Mouse (Mus musculus) midbrain, embryonic 14.5 days (tissue): ENCODE measurements around the gene Rbck1. TPM values are rescaled to one million over a fixed set of nuclear protein-coding genes. Genes with fewer than 3 reads are reported as not detected.

Source experiments
- ATAC-seq: fragments of 200-750 bp; cut with Nextera tagmentation; 2 replicates; pipeline ENCODE4 v1.8.0; 2017; ENCODE audit warnings: moderate number of reproducible peaks, moderate library complexity; ENCODE audit not compliant: low FRiP score, low TSS enrichment
- DNase-seq: peaks from one replicate; pipeline ENCODE4 v3.0.0-alpha.2; 2015
- H3K27ac ChIP-seq: fragments of 300-500 bp; sonication (generic); replicated peaks from 2 replicates; pipeline ENCODE4 v1.5.1; 2014; ENCODE audit warnings: mild to moderate bottlenecking, low read depth, low read length, moderate library complexity
- H3K27me3 ChIP-seq: fragments of 300-500 bp; sonication (generic); 2 replicates; pipeline ENCODE4 v1.6.1; 2014; ENCODE audit warnings: low read length, control low read depth, mixed read lengths; ENCODE audit not compliant: control insufficient read depth, insufficient read depth
- H3K36me3 ChIP-seq: fragments of 300-500 bp; sonication (generic); 2 replicates; pipeline ENCODE4 v1.6.1; 2014; ENCODE audit warnings: low read length, control low read depth; ENCODE audit not compliant: control insufficient read depth, insufficient read depth
- H3K4me1 ChIP-seq: fragments of 300-500 bp; sonication (generic); 2 replicates; pipeline ENCODE4 v1.6.1; 2014; ENCODE audit warnings: mild to moderate bottlenecking, antibody characterized with exemption, low read length, control low read depth; ENCODE audit not compliant: control insufficient read depth, insufficient read depth
- H3K4me2 ChIP-seq: fragments of 300-500 bp; sonication (generic); 2 replicates; pipeline ENCODE4 v1.6.1; 2014; ENCODE audit warnings: mild to moderate bottlenecking, low read length, moderate library complexity
- H3K4me3 ChIP-seq: fragments of 300-500 bp; sonication (generic); replicated peaks from 2 replicates; pipeline ENCODE4 v1.5.1; 2014; ENCODE audit warnings: low read depth, low read length
- H3K9ac ChIP-seq: fragments of 300-500 bp; sonication (generic); replicated peaks from 2 replicates; pipeline ENCODE4 v1.6.1; 2014; ENCODE audit warnings: mild to moderate bottlenecking, low read length, moderate library complexity
- H3K9me3 ChIP-seq: fragments of 300-500 bp; sonication (generic); 2 replicates; pipeline ENCODE4 v1.6.1; 2016; ENCODE audit warnings: low read length, control low read depth, mixed read lengths; ENCODE audit not compliant: control insufficient read depth
- WGBS: fragments of 180-500 bp; shearing (Covaris S2); extraction: QIAGEN DNeasy Blood & Tissue Kit; methylation state at CpG from one replicate; pipeline ENCODE4 v1.1.7; 2014; 5-methylcytosine and 5-hydroxymethylcytosine counted together
- polyA plus RNA-seq: library from polyadenylated mRNA; unstranded; fragments of >200 nt; fragmentation: Nextera tagmentation; extraction: Ambion mirVana; gene quantifications from 2 replicates; pipeline ENCODE4 v1.2.1, GENCODE M21; 2014

The Rbck1 gene
- polyA plus RNA-seq, 1 experiment from 2014 or later, result 109 TPM

- DNase-seq (no peak), ATAC-seq (no peak)
- H3K36me3 ChIP-seq, result no peaks in the 10 kb centered on the region
- WGBS, result 81% methylated on average over 2 of the region's 2 CpGs
- 0 out of 2 replicates have a peak, but pooled peaks cover 3% of the 10 kb centered on the region for H3K27me3 ChIP-seq
- peaks cover 5% of the 10 kb centered on the region; the same call in 1 of the 2 replicates for H3K4me1 ChIP-seq
- no peaks in the 10 kb centered on the region for H3K9me3 ChIP-seq
- no peak overlapping the region for H3K9ac ChIP-seq
- no peak overlapping the region for H3K4me2 ChIP-seq
- no peak overlapping the region for H3K4me3 ChIP-seq
- H3K27ac ChIP-seq, result no peak overlapping the region
Observed at GRCm38 (mm10) chr2:152347722-152348121, 15.3 kb upstream of the Rbck1 start.

- DNase-seq, result no peak
- H3K36me3 ChIP-seq, result no peaks in the 10 kb centered on the region
- no peaks in the 10 kb centered on the region for H3K9me3 ChIP-seq
- H3K9ac ChIP-seq, result no peak overlapping the region
- peaks cover 5% of the 10 kb centered on the region; the same call in 1 of the 2 replicates for H3K4me1 ChIP-seq
- H3K4me3 ChIP-seq, result no peak overlapping the region
- H3K4me2 ChIP-seq, result no peak overlapping the region
- no peak overlapping the region for H3K27ac ChIP-seq
- no peak for ATAC-seq
- 45% methylated on average over 9 of the region's 9 CpGs for WGBS
- H3K27me3 ChIP-seq, result 0 out of 2 replicates have a peak, but pooled peaks cover 3% of the 10 kb centered on the region
Observed at GRCm38 (mm10) chr2:152346776-152347465, 14.5 kb upstream of the Rbck1 start.

GRCm38 (mm10) chr2:152345393-152345792 lies 12.9 kb upstream of the Rbck1 start:
- DNase-seq, result no peak
- H3K4me3 ChIP-seq, result no peak overlapping the region

GRCm38 (mm10) chr2:152344909-152345308 lies 12.5 kb upstream of the Rbck1 start:
- H3K4me2 ChIP-seq, result no peak overlapping the region
- WGBS, result 66% methylated on average over 5 of the region's 5 CpGs

More at GRCm38 (mm10) chr2:152345393-152345792, 12.9 kb upstream of the Rbck1 start:
- Histone ChIP-seq H3K27ac (no peak overlapping the region), H3K36me3 (no peaks in the 10 kb centered on the region), H3K4me2 (no peak overlapping the region), H3K9me3 (no peaks in the 10 kb centered on the region), H3K9ac (no peak overlapping the region), H3K27me3 (0 out of 2 replicates have a peak, but pooled peaks cover 3% of the 10 kb centered on the region), H3K4me1 (peaks cover 5% of the 10 kb centered on the region; the same call in 1 of the 2 replicates)
- ATAC-seq, result no peak
- WGBS, result 68% methylated on average over 6 of the region's 6 CpGs

GRCm38 (mm10) chr2:152344361-152344760 lies 11.9 kb upstream of the Rbck1 start:
- 11% methylated on average over 10 of the region's 10 CpGs for WGBS
- H3K36me3 ChIP-seq, result no peaks in the 10 kb centered on the region
- no peak for ATAC-seq
- peak overlapping the region; percentile 58 for H3K9ac ChIP-seq
- no peak overlapping the region for H3K27ac ChIP-seq
- H3K9me3 ChIP-seq, result no peaks in the 10 kb centered on the region
- H3K4me2 ChIP-seq, result peak overlapping the region; percentile 85
- no peak for DNase-seq
- 0 out of 2 replicates have a peak, but pooled peaks cover 3% of the 10 kb centered on the region for H3K27me3 ChIP-seq
- H3K4me1 ChIP-seq, result peaks cover 5% of the 10 kb centered on the region; the same call in 1 of the 2 replicates
- H3K4me3 ChIP-seq, result peak overlapping the region; percentile 46

More at GRCm38 (mm10) chr2:152344909-152345308, 12.5 kb upstream of the Rbck1 start:
- Histone ChIP-seq H3K9ac (no peak overlapping the region), H3K27ac (no peak overlapping the region), H3K36me3 (no peaks in the 10 kb centered on the region), H3K9me3 (no peaks in the 10 kb centered on the region), H3K4me3 (no peak overlapping the region), H3K4me1 (peaks cover 5% of the 10 kb centered on the region; the same call in 1 of the 2 replicates), H3K27me3 (0 out of 2 replicates have a peak, but pooled peaks cover 3% of the 10 kb centered on the region)
- ATAC-seq, result no peak
- no peak for DNase-seq

GRCm38 (mm10) chr2:152343329-152344213 lies 11.1 kb upstream of the Rbck1 start, which contains the start of gene Trib3:
Gene Trib3 (minus strand): TSS chr2:152344032.
- under 1% methylated on average over 52 of the region's 52 CpGs for WGBS
- H3K9me3 ChIP-seq, result no peaks in the 10 kb centered on the region

GRCm38 (mm10) chr2:152339631-152340179 lies 7.3 kb upstream of the Rbck1 start:
- WGBS, result 87% methylated on average over 22 of the region's 22 CpGs
- DNase-seq (no peak), ATAC-seq (no peak)
- Histone ChIP-seq H3K4me1 (peaks cover 5% of the 10 kb centered on the region; the same call in 1 of the 2 replicates), H3K9ac (no peak overlapping the region), H3K9me3 (no peaks in the 10 kb centered on the region), H3K4me3 (no peak overlapping the region), H3K4me2 (no peak overlapping the region), H3K27me3 (no peaks in the 10 kb centered on the region), H3K36me3 (no peaks in the 10 kb centered on the region), H3K27ac (no peak overlapping the region)

More at GRCm38 (mm10) chr2:152343329-152344213, 11.1 kb upstream of the Rbck1 start, which contains the start of gene Trib3:
- H3K4me2 ChIP-seq, result peak within 1 kb of the TSS; percentile 85
- peak within 1 kb of the TSS; percentile 57; the same call in 1 of the 2 replicates for H3K27ac ChIP-seq
- H3K9ac ChIP-seq, result peak within 1 kb of the TSS; percentile 58
- peak within 1 kb of the TSS; percentile 46 for H3K4me3 ChIP-seq
- ATAC-seq (peak; percentile 83), DNase-seq (peak; percentile 88)
- no peaks in the 10 kb centered on the region for H3K36me3 ChIP-seq
- H3K4me1 ChIP-seq, result peaks cover 5% of the 10 kb centered on the region; the same call in 1 of the 2 replicates
- 0 out of 2 replicates have a peak, but pooled peaks cover 3% of the 10 kb centered on the region for H3K27me3 ChIP-seq

GRCm38 (mm10) chr2:152338319-152338718 lies 5.9 kb upstream of the Rbck1 start:
- H3K4me2 ChIP-seq, result no peak overlapping the region
- 83% methylated on average over 13 of the region's 13 CpGs for WGBS
- H3K27me3 ChIP-seq, result no peaks in the 10 kb centered on the region
- H3K36me3 ChIP-seq, result no peaks in the 10 kb centered on the region
- H3K27ac ChIP-seq, result no peak overlapping the region
- DNase-seq (no peak), ATAC-seq (no peak)
- H3K9me3 ChIP-seq, result no peaks in the 10 kb centered on the region
- no peak overlapping the region for H3K4me3 ChIP-seq
- no peaks in the 10 kb centered on the region for H3K4me1 ChIP-seq
- no peak overlapping the region for H3K9ac ChIP-seq
